8 mouse cellular contexts compared by ENCODE assay signal in the genomic region with DNA sequence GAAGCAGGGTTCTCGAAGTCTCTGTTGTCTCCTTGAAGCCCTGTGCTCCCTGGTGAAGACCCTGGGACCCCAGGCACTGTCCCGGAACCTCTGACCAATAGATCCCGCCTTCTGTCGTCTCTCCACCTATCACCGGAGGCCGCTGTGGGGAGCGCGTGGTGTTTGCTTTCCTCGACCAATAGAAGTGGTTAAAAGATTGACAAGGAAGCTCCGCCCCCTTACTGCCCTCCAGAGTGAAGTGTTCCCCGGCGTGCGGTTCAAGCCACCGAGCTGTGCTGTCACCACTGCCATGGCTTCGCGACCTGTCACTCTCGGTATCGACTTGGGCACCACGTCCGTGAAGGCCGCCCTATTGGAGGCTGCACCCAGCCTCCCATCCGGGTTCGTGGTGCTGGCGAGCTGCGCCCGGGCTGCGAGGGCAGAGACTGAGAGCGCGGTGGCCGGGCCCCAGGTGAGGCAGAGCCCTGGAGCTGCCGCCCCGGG. TPM values are rescaled to one million over a fixed set of nuclear protein-coding genes. Genes with fewer than 3 reads are reported as not detected.
DNase-seq lines count a peak whose midpoint lies in the region; ATAC-seq and TF ChIP-seq lines count a peak whose summit lies in the region.

A gene (plus strand): TSS at position 231 of the 483 bp plus-strand sequence.

- H3K36me3 ChIP-seq in E14TG2a.4 (ENCODE audit: insufficient read depth, low read length), result peaks cover 13% of the 10 kb centered on the region; the same call in 1 of the 2 replicates
- H3K36me3 ChIP-seq in forebrain, embryonic 13.5 days (ENCODE audit: poor library complexity, severe bottlenecking), result peaks cover 5% of the 10 kb centered on the region
- peaks cover 7% of the 10 kb centered on the region; the same call in 1 of the 2 replicates for H3K36me3 ChIP-seq in liver, postnatal 0 days (replicated peaks; ENCODE audit: insufficient read depth, low read length)
- no peaks in the 10 kb centered on the region for H3K36me3 ChIP-seq in neural tube, embryonic 14.5 days (ENCODE audit: control insufficient read depth, insufficient read depth, low read length)

- H3K4me3 ChIP-seq in E14TG2a.4 (replicated peaks; ENCODE audit: low read length), result peak within 1 kb of the TSS; percentile 95
- peak within 1 kb of the TSS; percentile 66 for H3K4me3 ChIP-seq in forebrain, embryonic 13.5 days
- peak within 1 kb of the TSS; percentile 71 for H3K4me3 ChIP-seq in liver, postnatal 0 days (ENCODE audit: low read depth, low read length)
- peak within 1 kb of the TSS; percentile 75 for H3K4me3 ChIP-seq in neural tube, embryonic 14.5 days (ENCODE audit: low read depth, low read length)

- no peaks in the 10 kb centered on the region for H3K27me3 ChIP-seq in E14TG2a.4 (ENCODE audit: insufficient read depth, low read length)
- no peaks in the 10 kb centered on the region for H3K27me3 ChIP-seq in forebrain, embryonic 13.5 days
- H3K27me3 ChIP-seq in liver, postnatal 0 days (ENCODE audit: insufficient read depth, low read length), result no peaks in the 10 kb centered on the region
- no peaks in the 10 kb centered on the region for H3K27me3 ChIP-seq in neural tube, embryonic 14.5 days (ENCODE audit: control insufficient read depth, insufficient read depth, low read length)

- H3K4me1 ChIP-seq in E14TG2a.4 (replicated peaks; ENCODE audit: low read depth, low read length), result peaks cover 17% of the 10 kb centered on the region
- peaks cover 21% of the 10 kb centered on the region for H3K4me1 ChIP-seq in forebrain, embryonic 13.5 days
- peaks cover 18% of the 10 kb centered on the region for H3K4me1 ChIP-seq in liver, postnatal 0 days (ENCODE audit: insufficient read depth)
- peaks cover 8% of the 10 kb centered on the region; the same call in 1 of the 2 replicates for H3K4me1 ChIP-seq in neural tube, embryonic 14.5 days (ENCODE audit: control insufficient read depth, insufficient read depth, low read length)

- H3K4me2 ChIP-seq in forebrain, embryonic 13.5 days, result peak within 1 kb of the TSS; percentile 96
- peak within 1 kb of the TSS; percentile 97 for H3K4me2 ChIP-seq in liver, postnatal 0 days (ENCODE audit: low read depth, low read length)
- peak within 1 kb of the TSS; percentile 91 for H3K4me2 ChIP-seq in neural tube, embryonic 14.5 days (ENCODE audit: low read depth, low read length)

- TF ChIP-seq EP300 in liver, postnatal 0 days (IDR thresholded peaks at IDR 0.05; ENCODE audit: low read depth), result no peak

- TF ChIP-seq CTCF in E14TG2a.4 (conservative IDR thresholded peaks at IDR 0.05; ENCODE audit: low read length), result no peak
- TF ChIP-seq CTCF in liver, postnatal 0 days (IDR thresholded peaks at IDR 0.05; ENCODE audit: low read depth), result no peak

- H3K9ac ChIP-seq in forebrain, embryonic 13.5 days, result peak within 1 kb of the TSS; percentile 77
- H3K9ac ChIP-seq in liver, postnatal 0 days (replicated peaks), result peak within 1 kb of the TSS; percentile 87
- H3K9ac ChIP-seq in neural tube, embryonic 14.5 days (replicated peaks; ENCODE audit: low read depth, low read length), result peak within 1 kb of the TSS; percentile 71

- no peak within 1 kb of the TSS for H3K27ac ChIP-seq in forebrain, embryonic 13.5 days
- peak within 1 kb of the TSS; percentile 89 for H3K27ac ChIP-seq in liver, postnatal 0 days (ENCODE audit: low read depth)
- peak within 1 kb of the TSS; percentile 45; the same call in 1 of the 2 replicates for H3K27ac ChIP-seq in neural tube, embryonic 14.5 days (ENCODE audit: low read depth, low read length)

- 0% methylated on average over 32 of the region's 32 CpGs for WGBS in forebrain, embryonic 13.5 days
- under 1% methylated on average over 32 of the region's 32 CpGs for WGBS in large intestine, adult 2 months
- 1% methylated on average over 32 of the region's 32 CpGs for WGBS in liver, postnatal 0 days (ENCODE audit: insufficient replicate concordance)
- WGBS in neural tube, embryonic 14.5 days, result under 1% methylated on average over 32 of the region's 32 CpGs

- peak; percentile 97 for DNase-seq in c-Kit-positive CD71-positive TER-119-positive erythroid progenitor cells, embryonic 14.5 days (ENCODE audit: low spot score)
- peak; percentile 97 for DNase-seq in heart, postnatal 10 days
- DNase-seq in large intestine, adult 2 months (ENCODE audit: low read depth, low spot score), result no peak
- DNase-seq in liver, postnatal 0 days, result peak; percentile 93
- peak; percentile 94 for DNase-seq in testis, postnatal 10 days (ENCODE audit: low spot score)

- intact Hi-C loops in heart, postnatal 10 days (cut with DNase I), result loop anchor here (2.0 kb wide), 1 partner anchor 20 kb away; no protein-coding TSS in a partner anchor

- ATAC-seq in forebrain, embryonic 13.5 days, result peak; percentile 98
- peak; percentile 96 for ATAC-seq in liver, postnatal 0 days
- ATAC-seq in neural tube, embryonic 14.5 days (ENCODE audit: low read depth), result peak; percentile 98

- H3K9me3 ChIP-seq in E14TG2a.4 (ENCODE audit: low read length), result no peaks in the 10 kb centered on the region
- H3K9me3 ChIP-seq in forebrain, embryonic 13.5 days (replicated peaks), result no peaks in the 10 kb centered on the region
- no peaks in the 10 kb centered on the region for H3K9me3 ChIP-seq in liver, postnatal 0 days (ENCODE audit: low read length)
- no peaks in the 10 kb centered on the region for H3K9me3 ChIP-seq in neural tube, embryonic 14.5 days (ENCODE audit: control insufficient read depth, low read length)

RNA-seq across cellular contexts. Expression of the gene that starts here (rescaled TPM):
- polyA plus RNA-seq in forebrain, embryonic 13.5 days (2015; fragmentation: Nextera tagmentation; extraction: Ambion mirVana), result 1.2 TPM in 2 replicates
- total RNA-seq in heart, postnatal 10 days (2021), result 1 to 10 TPM; 1.5 to 2.0 TPM
- polyA plus RNA-seq in large intestine, adult 2 months (2012; rRNA removed), result 10.4 and 18.9 TPM in 2 replicates
- polyA plus RNA-seq in liver, postnatal 0 days (2015; fragmentation: Nextera tagmentation; extraction: Ambion mirVana), result 8.1 and 8.2 TPM in 2 replicates
- 1.6 and 2.3 TPM in 2 replicates for polyA plus RNA-seq in neural tube, embryonic 14.5 days (2014; fragmentation: Nextera tagmentation; extraction: Ambion mirVana)
